Mouse (Mus musculus): ENCODE results near the gene Olfr196.

- TF ChIP-seq CTCF (IDR thresholded peaks at IDR 0.05; ENCODE audit: extremely low read depth, insufficient read depth, low read length) (no peak), POLR2A (IDR thresholded peaks at IDR 0.05; ENCODE audit: extremely low read depth, insufficient read depth, low read length) (no peak)
These were observed 49.3 kb downstream of the Olfr196 start, which contains the start of gene Olfr194 for GRCm38 (mm10) chr16:59120969-59121368.
